Mouse (Mus musculus): ENCODE results near the gene Uhrf1. TPM values are rescaled to one million over a fixed set of nuclear protein-coding genes. Genes with fewer than 3 reads are reported as not detected.

Gene Uhrf1
- total RNA-seq, 2 experiments from 2014 or later = 21.6 to 23.3 TPM

- intact Hi-C loops (cut with DNase I) = loop anchor here (2.0 kb wide), 1 partner anchor 58 kb away; no protein-coding TSS in a partner anchor
- DNase-seq = peak in 1 of 2 experiments; percentile 7
These were observed 9.8 kb upstream of the Uhrf1 start for GRCm38 (mm10) chr17:56293291-56293690.

- intact Hi-C loops (cut with DNase I) = no loop called here
- peak in 1 of 2 experiments; percentile 20 for DNase-seq
These were observed 8.9 kb upstream of the Uhrf1 start for GRCm38 (mm10) chr17:56294241-56294640.

- intact Hi-C loops (cut with DNase I) = no loop called here
These were observed 6.9 kb upstream of the Uhrf1 start for GRCm38 (mm10) chr17:56296201-56296600.

GRCm38 (mm10) chr17:56298238-56298637 lies 4.9 kb upstream of the Uhrf1 start:
- intact Hi-C loops (cut with DNase I) = no loop called here
- DNase-seq = no peak

More at GRCm38 (mm10) chr17:56296201-56296600, 6.9 kb upstream of the Uhrf1 start:
- DNase-seq = no peak

- intact Hi-C loops (cut with DNase I) = no loop called here
- DNase-seq = no peak
These were observed 2.9 kb upstream of the Uhrf1 start, which contains the start of gene Arrdc5 for GRCm38 (mm10) chr17:56300186-56300585. Arrdc5 (minus strand) TSS chr17:56300286.

- DNase-seq = no peak
- intact Hi-C loops (cut with DNase I) = no loop called here
These were observed 641 bp upstream of the Uhrf1 start for GRCm38 (mm10) chr17:56302363-56302996.

- intact Hi-C loops (cut with DNase I) = loop anchor here (1.0 kb wide), 1 partner anchor 20 kb away; no protein-coding TSS in a partner anchor
- DNase-seq = peak; percentile 98
These were observed 896 bp downstream of the Uhrf1 start for GRCm38 (mm10) chr17:56303847-56304586.

- intact Hi-C loops (cut with DNase I) = no loop called here
- no peak for DNase-seq
These were observed 1.6 kb downstream of the Uhrf1 start for GRCm38 (mm10) chr17:56304718-56305117.

- DNase-seq = no peak
- intact Hi-C loops (cut with DNase I) = no loop called here
These were observed 2.0 kb downstream of the Uhrf1 start for GRCm38 (mm10) chr17:56305156-56305555.

- intact Hi-C loops (cut with DNase I) = no loop called here
- no peak for DNase-seq
These were observed 2.7 kb downstream of the Uhrf1 start for GRCm38 (mm10) chr17:56305826-56306225.

- no peak for DNase-seq
- intact Hi-C loops (cut with DNase I) = no loop called here
These were observed 5.0 kb downstream of the Uhrf1 start for GRCm38 (mm10) chr17:56308088-56308487.

GRCm38 (mm10) chr17:56309191-56309945 lies 6.2 kb downstream of the Uhrf1 start:
- no peak for DNase-seq
- intact Hi-C loops (cut with DNase I) = no loop called here

- DNase-seq = no peak
- intact Hi-C loops (cut with DNase I) = loop anchor here (1.0 kb wide), 1 partner anchor 21 kb away; the partner anchor contains the start of gene Uhrf1
These were observed 21.3 kb downstream of the Uhrf1 start for GRCm38 (mm10) chr17:56324419-56324818.

GRCm38 (mm10) chr17:56325450-56326152 lies 22.5 kb downstream of the Uhrf1 start, which contains the start of gene Kdm4b:
Kdm4b (plus strand) TSS chr17:56326062.
- intact Hi-C loops (cut with DNase I) = no loop called here
- peak; percentile 99 for DNase-seq

GRCm38 (mm10) chr17:56326153-56327147 lies 23.3 kb downstream of the Uhrf1 start:
- peak in 1 of 2 experiments; percentile 32 for DNase-seq
- intact Hi-C loops (cut with DNase I) = no loop called here

GRCm38 (mm10) chr17:56329267-56329666 lies 26.1 kb downstream of the Uhrf1 start:
- DNase-seq = no peak
- intact Hi-C loops (cut with DNase I) = no loop called here

GRCm38 (mm10) chr17:56330345-56330744 lies 27.2 kb downstream of the Uhrf1 start:
- intact Hi-C loops (cut with DNase I) = no loop called here
- DNase-seq = no peak

GRCm38 (mm10) chr17:56331256-56331655 lies 28.1 kb downstream of the Uhrf1 start:
- intact Hi-C loops (cut with DNase I) = no loop called here

GRCm38 (mm10) chr17:56332987-56333386 lies 29.9 kb downstream of the Uhrf1 start:
- intact Hi-C loops (cut with DNase I) = no loop called here
- DNase-seq = no peak

More at GRCm38 (mm10) chr17:56331256-56331655, 28.1 kb downstream of the Uhrf1 start:
- DNase-seq = peak; percentile 24 to 36
